Mouse (Mus musculus): ENCODE measurements around the gene Thap8.
A peak's percentile ranks its signal among the peaks of the same experiment; 100 is the strongest.

Gene Thap8

DNA sequence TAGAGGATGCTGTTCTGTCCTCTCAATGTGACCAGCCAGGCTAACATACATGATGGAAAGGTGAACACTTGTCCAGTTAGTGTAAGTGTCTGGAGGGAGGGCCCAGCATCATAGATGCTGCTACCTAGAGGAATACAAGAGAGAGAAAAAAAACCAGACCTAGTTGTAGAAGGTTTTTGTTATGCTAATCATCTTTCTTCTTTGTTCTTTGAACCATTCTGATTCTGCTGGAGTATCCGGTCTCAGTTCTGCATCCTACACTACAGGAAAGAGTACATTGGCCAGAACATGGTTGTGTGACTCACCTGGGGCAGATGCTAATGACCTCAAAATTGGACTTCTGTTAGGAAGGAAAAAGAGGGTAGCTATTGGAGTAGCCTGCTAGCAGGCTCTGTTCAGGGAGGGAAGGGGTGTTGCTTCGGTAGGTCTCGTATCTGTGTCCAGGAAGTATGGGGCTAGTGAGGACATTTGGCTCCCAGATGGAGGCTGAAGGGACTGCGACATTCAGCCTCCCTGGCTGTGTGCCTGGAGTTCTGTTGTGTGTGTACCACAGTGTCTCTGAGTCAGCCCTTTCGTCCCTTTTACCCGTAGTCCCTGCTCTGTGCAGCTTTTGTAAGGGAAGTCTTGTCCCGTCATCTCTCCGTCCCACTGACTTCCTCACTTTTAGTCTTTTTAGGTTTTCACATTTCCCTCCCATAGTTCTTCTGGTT is 7.0 kb downstream of the Thap8 start:
- DNase-seq = peak; percentile 92

DNA sequence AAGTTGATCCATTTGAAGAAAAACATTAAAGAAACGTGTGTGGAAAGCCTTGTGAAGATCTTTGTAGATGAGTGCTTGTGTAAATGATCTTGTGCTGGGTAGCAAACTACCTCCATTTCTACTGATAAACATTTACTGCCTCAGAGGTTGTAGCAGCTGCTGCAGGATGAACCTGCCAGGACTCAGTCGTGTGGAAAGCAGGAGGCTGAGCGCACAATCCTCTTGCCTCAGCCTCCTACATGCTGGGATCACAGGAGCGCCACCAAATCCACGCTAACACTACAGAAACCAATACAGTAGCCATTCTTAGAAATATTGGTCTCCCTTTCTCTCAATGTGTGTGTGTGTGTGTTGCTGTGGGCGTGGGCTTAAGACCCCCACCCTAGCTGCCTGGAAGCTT is 8.2 kb downstream of the Thap8 start:
- DNase-seq = peak; percentile 68

DNA sequence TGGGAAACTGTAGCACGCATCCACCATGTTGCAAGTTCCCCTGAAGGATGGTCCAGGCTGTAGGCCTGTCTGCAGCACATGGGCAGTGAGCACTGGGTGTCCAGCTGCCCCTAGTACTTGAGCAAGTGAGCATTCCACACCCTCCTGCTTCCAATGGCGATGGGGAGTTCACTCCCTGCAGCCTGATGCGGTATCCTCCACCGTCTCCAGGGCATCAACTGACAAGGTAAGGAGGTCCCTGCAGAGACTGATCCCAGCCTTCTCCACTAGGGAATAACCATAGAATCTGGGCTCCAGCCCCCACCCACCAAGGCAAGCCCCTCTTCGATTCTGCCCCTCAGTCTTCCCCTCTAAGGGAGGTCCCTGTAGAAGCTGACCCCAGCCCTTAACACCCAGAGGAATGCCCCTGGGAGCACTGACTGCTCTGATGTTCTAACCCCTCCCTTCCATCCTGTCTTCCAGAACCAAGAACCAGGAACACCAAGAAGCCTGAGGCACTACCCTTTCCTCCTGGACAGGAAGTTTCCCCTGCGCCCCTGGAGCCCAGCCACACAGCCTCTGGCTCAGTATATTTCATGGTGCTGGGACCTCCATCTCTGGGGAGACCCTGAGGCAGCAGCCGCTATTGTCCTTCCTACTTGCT is 9.3 kb downstream of the Thap8 start:
- DNase-seq = no peak

DNA sequence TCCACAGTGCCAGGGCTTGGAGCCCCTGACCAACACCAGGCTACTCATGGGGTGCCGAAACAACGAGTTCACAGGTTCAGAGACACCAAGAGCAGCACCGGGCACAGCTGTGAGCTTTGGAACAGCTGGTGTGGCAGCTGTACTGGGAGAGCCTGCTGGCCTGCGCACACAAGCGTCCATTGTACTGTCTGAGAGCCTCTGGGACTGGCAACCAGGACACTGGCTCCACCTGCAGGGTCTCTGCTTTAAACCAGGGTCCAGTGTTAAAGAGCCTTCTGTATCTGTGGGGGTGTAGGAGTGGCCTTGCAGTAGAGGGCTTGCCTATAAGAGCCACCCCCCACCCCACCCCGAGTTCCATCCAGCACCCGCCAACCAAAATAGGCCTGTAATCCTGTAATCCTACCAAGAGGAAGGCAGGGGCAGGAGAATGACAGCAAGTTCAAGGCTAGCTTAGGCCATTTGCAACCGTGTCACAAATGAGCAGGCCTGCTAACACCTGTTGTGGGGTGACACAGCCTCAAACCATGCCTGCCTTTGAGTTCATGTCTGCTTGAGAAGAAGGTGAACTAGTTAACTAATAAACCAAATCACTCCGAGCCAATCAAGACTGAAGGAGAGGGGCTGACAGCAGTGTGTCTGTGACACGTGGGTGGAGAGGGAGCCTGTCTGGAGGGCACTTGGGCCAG is 10.0 kb downstream of the Thap8 start:
- DNase-seq = peak; percentile 64

DNA sequence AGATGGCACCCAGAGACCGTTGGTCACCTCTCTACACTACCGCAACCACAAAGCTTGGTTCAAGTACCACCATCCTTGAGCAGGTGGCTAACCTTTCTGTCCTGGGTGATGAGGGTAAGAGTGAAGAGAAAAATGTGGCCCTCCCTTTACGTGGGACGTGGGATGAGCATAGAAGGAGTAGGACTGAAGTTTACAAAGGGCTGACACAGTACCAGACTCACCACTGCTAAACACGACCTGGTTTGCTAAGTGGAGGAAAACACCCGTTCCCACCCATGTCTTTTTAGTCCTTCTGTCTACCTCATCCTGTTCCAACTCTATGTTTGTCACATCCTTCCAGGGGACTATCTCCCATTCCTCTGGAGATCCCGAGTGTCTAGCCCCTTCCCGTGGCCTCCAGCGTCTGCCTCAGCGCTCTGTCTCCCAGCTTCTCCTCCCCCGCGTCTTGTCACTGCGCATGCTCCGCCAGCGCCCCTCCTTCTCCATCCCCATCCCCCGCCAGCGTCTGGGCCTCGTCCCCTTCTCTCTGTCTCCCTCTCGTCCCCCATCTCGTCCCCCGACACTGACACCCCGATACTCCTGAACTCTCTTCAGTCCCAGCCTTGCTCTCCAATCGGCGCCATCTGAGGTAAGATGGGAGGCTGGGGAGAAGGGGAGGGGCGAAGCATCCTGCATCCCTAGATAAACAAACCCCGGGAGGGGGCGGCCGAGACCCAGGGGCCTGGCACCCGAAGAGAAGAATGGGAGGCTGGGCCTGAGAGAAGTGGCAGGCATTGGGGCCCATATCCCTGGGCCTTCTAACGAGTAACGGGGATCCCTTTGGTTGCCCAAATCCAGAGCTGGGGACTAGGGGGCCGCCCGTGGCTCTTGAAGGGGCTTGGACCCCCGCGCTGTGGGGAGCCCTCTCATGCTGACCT is 11.6 kb downstream of the Thap8 start, which contains the start of gene Clip3:
Gene Clip3 (plus strand): TSS at position 514 of the 917 bp plus-strand sequence.
- peak; percentile 93 for DNase-seq

DNA sequence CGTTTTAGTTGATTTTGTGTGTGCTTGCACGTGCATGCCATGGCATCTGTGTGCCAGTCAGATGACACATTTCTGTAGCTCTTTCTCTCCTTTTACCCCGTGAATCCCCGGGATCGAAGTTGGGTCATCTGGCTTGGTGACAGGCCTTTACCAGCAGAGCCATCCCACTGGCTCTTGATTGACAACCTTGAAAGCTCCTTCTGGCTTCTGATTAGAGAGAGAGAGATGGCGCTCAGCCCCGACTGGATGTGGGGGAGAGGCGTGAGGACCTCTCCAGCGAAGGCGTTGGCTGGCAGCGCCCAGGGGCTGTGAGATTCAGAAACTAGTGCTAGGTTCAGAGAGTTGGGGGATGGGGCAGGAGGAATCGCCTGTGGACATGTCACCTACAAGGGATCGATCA is 13.9 kb downstream of the Thap8 start:
- DNase-seq = peak; percentile 73

DNA sequence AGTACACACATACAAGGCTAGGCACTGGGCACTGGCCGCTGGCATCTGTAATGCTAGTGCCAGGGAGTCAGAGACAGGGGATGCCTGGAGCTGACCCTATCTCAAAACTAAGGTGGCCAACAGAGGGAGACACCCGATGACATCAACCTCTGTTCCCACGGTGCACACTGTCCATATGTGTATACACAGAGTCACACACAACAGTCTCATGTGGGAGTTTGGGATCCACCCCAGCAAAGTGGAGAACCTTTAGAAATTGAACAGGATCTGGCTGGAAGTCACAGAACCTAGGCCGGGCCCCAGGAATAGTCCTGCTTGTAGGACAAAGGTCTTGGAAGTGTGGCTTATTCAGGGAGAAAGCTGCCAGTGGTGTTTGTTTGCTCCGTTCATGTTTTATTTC is 14.4 kb downstream of the Thap8 start:
- DNase-seq = peak; percentile 71

DNA sequence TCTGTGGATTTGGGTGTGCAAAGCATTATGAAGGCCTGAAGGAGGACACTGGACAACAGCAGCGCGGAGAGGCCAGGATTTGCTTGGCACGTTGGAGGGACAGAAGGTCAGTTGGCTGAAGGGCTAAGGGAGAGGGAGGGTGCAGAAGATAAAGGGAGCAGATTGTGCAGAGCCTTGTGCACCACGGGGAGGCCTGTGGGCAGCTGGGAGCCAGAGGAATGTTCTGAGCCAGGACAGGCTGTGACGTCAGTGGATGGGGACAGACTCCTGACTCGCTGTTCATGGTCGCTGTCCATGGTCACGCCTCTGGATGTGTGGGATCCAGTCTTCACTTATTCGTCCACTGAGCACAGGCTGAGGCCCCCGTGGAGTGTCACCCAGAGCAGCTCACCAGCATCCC is 15.2 kb downstream of the Thap8 start:
- peak; percentile 97 for DNase-seq

DNA sequence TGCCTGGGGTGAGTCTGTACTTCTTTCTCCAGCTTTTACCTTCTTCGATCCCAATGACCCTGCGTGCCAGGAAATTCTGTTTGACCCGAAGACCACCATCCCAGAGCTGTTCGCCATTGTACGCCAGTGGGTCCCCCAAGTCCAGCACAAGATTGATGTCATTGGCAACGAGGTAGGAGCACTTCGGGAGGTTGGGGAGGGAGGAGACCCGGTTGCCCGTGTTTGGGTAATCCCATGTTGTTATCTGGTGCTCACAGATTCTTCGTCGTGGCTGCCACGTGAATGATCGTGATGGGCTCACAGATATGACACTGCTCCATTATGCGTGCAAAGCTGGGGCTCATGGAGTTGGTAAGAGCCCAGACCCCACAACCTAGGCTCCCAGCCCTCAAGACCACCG is 16.9 kb downstream of the Thap8 start:
- no peak for DNase-seq

DNA sequence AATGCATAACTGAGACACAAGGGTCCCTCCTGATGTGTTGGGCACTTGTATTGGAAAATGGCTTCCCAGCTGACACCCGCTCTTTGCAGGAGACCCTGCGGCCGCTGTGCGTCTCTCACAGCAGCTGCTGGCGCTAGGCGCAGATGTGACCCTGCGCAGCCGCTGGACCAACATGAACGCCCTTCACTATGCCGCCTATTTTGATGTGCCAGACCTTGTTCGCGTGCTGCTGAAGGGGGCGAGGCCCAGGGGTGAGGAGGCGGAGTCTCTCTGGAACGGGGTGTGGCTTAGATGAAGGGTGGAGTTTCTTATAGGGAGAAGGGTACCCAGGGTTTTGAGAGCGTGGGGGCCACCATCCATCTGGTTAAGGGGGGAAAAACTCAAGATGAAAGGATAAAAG is 17.4 kb downstream of the Thap8 start:
- no peak for DNase-seq

DNA sequence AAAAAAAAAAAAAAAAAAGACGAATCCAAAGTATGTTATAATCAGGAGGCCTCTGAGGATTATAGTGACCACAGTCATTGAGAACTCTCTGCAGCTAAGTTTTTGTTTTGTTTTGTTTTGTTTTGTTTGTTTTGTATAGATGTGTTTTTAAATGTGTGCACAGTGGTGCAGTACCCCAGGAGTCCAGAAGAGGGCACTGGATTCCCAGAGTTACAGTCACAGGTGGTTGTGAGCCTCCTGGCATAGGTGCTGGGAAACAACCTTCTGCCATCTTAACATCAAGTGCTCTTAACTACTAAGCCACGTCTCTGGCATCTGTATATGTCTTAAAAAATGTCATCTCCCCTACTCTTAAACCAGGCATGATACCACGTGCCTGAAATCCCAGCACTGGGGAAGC is 21.0 kb downstream of the Thap8 start:
- DNase-seq = peak; percentile 74

DNA sequence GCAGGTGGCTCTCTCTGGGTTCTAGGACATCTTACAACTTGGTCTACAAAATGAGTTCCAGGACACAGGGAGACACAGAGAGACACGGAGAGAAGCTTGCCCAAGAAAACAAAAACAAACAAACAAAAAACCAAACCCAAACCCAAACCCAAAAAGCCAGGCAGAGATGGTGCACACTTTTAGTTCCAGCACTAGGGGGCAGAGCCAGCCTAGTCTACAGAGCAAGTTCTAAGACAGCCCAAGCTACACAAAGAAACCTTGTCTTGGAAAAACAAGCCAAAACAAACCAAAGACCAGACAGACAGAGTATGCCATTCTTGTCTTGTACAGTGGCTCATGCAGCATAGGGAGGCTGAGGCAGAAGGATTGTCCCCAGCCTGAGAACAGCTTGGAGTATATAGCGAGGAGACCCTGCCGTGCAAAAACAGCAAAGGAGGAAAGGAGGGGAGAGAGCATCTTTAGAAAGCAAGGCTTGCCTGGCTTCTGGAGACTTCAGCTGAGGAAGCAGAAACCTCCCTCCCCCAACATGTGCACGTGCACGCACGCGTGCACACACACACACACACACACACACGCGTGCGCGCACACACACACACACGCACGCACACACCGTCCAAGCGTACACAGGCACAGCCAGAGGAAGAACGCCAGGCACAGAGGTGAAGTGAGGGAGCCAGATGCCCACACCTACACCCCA is 26.3 kb downstream of the Thap8 start:
- DNase-seq = no peak

DNA sequence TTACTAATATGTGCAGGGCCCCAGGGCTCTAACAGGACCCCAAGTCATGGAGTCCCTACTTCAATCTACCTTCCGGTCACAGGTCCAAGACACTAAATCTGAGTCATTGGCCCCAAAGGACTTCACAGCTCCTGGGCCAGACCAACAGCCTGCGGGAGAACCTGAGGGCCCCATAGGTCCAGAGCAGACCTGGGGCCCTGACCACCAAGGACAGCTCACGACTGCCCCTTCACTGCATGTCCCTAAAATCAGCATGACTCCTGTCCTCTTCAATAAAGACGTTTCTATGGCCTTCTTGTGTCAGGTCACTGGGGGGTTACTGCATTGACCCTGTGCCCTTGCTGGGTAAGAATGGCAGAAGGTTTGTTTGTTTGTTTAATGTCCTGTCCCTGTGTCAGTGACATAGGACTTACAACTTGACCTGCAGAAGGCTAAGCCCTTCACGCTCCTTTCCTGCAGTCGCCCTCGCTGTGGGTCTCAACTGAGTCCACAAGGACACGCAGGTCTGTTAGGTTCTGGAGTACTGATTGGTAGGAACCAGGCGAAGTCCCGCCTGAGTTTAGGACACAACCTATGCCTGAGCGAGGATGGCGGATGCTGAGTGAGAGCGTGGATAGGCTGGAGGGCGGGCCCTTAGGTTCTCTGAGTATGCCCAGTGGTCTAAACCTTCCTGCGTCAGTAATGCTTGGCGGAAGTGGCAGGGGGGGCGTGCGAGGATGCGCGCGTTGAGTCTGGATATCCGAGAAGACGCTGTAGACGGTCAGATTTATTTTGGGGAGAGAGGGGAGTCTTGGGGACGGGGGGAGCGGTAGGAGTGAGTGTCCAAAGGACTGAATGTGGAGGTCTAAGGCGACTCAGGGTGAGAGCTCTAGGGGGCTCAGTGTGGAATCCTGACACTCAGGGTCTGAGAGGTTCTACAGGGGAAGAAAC is 28.4 kb downstream of the Thap8 start, which contains the start of gene Alkbh6:
Gene Alkbh6 (plus strand): TSS at position 642 of the 930 bp plus-strand sequence.
- DNase-seq = peak; percentile 97

DNA sequence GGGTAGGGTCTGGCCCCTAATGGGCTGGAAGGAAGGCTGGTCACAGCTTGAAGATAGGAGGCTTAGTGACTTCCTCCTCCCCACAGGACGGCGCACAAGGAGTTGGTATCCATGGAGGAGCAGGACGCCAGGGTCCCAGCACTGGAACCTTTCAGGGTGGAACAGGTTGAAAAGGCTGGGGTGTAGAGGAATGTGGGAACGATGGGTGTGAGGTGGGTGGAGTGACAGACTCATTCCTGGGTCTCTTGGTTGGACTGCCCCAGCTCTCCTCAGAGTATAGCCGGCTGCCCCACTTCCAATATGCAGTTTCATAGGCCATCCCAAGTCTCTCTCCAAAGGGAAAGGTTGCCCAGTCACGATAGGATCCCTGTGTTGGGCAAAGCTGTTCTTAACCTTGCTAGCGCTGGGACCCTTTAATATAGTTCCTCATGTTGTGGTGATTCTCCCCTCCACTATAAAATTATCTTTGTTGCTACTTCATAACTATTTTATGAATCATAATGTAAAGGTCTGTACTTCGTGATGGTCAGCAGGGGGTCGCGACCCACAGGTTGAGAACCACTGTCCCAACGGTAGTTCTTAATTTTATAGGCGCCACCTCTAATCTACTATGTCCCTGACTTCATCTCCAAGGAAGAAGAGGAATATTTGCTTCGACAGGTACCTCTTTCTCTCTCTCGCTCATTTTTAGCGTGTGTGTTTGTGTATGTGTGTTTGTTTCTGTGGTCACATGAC is 29.7 kb downstream of the Thap8 start:
- DNase-seq = peak; percentile 54

DNA sequence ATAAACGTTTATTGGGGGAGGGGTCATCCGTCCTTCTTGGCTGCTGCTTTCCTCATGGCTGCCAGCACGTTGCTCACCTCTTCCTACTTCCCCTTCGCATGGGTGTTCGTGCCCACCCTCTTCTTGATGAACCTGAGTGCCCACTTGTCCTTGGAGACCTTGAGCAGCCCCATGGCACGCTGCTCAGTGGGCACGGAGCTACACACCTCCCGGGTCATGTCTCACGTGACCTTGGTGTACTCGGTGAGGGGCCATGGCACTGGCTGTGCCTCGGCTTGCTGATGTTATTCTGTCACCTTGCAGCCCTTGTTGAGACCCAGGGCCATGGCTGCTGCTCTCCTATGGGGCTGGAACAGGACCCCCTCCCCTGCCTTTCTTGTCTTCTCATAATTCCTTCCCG is 30.2 kb downstream of the Thap8 start:
- DNase-seq = no peak

DNA sequence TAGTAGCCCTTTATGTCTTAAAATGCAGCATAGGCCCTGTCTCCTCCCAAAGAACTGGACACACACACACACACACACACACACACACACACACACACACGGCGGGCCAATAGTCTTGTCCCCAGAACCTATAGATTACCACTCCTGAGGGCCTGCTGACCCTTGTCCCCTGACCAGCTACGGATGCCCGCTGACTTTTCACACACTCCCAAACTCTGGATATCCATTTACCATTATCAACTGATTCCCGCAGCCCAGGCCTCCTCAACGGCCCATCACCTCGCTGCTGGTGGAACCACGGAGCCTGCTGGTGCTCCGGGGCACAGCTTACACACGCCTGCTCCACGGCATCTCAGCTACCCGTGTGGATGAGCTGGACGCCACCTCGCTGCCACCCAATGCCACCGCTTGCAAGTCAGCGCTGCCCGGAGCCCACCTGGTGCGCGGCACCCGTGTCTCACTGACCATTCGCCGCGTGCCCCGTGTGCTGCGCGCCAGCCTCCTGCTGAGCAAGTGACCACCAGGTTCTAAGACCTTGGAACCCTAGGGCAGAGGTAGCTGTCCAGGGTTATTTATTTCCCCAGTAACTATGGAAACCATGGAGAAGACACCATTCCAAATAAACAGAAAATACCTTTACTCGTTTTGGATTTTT is 33.9 kb downstream of the Thap8 start:
- DNase-seq = no peak

DNA sequence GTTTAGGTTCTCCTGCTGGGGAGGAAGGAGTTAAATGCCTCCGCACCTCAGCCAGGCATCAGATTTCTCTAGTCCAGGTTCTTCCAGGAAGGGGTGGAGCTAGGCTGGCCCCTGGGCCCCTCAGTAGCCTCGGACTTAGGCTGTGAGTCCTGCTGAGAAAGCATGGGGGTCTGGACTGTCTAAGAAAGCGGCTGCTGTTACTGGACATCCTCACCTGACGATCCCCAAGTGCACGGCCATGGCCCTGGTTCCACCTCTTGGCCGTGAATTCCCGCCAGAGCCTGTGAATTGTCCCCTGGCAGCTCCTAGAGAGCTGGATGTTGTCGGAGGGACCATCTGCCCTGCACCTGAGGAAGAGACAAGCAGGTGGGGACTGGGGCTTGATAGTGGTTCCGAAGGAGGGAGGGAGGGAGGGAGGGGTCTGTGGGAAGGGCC is 34.8 kb downstream of the Thap8 start, which contains the start of gene Syne4:
Gene Syne4 (plus strand): TSS at position 87 of the 435 bp plus-strand sequence.
- DNase-seq = peak; percentile 55

DNA sequence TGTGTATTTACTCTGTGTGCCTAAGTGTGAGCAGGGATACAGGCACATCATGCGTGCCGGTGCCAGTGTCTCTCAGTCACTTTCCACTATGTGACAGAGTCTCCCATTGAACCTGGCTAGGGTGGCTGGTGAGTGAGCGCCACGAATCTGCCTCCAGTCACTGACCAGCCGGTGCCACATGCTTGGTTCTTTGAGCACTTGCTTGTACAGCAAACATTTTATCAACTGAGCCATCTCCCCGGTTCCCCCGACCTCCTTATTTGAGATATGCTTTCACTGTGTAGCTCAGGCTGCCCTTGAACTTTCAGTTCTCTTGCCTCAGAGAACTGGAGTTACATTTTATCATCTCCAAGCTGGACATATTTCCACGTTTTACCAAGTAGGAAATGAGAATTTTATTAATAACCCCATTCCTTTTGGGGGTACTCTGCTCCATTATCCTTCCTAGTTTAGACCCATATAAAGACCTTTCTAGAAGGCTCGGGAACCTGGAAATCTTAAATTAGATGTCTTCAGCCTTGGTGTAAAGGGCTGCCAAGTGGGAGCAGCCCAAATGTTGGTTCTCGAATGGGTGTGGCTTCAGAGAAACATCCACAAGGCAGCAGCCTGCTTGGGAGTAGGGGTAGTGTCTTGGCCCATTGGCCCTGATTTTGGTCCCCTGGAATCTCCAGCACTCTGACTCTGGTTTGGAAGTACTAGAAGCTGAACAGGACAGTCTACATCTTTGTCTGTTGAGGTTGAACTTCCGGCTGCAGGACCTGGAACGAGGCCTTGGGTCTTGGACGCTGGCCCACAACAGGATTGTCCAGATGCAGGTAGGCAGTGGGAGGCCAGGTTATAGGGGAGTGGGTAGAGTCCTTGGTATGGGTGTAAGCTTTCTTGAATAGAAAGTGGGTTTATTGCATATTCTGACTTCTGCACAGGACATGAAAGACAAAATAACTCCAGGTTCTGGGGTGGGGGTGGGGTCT is 36.0 kb downstream of the Thap8 start:
- no peak for DNase-seq
